Mouse (Mus musculus): ENCODE data around the gene Mcfd2.

The Mcfd2 gene

GRCm38 (mm10) chr17:87236725-87237650 is 28.7 kb downstream of the Mcfd2 start:
- DNase-seq (ENCODE audit: low read depth): peak; percentile 2

- no peak for DNase-seq (ENCODE audit: low read depth)
Measured at GRCm38 (mm10) chr17:87235019-87235418, 30.7 kb downstream of the Mcfd2 start.

- peak; percentile 23 for DNase-seq (ENCODE audit: low read depth)
Measured at GRCm38 (mm10) chr17:87227878-87228277, 37.9 kb downstream of the Mcfd2 start.

GRCm38 (mm10) chr17:87226079-87226640 is 39.6 kb downstream of the Mcfd2 start:
- peak; percentile 8 for DNase-seq (ENCODE audit: low read depth)

- DNase-seq (ENCODE audit: low read depth): no peak
Measured at GRCm38 (mm10) chr17:87225384-87225783, 40.4 kb downstream of the Mcfd2 start.

- no peak for DNase-seq (ENCODE audit: low read depth)
Measured at GRCm38 (mm10) chr17:87224461-87224860, 41.3 kb downstream of the Mcfd2 start.

GRCm38 (mm10) chr17:87219456-87219855 is 46.3 kb downstream of the Mcfd2 start:
- no peak for DNase-seq (ENCODE audit: low read depth)

- DNase-seq (ENCODE audit: low read depth): no peak
Measured at GRCm38 (mm10) chr17:87214523-87214922, 51.2 kb downstream of the Mcfd2 start.

- no peak for DNase-seq (ENCODE audit: low read depth)
Measured at GRCm38 (mm10) chr17:87210525-87210924, 55.2 kb downstream of the Mcfd2 start.

GRCm38 (mm10) chr17:87206885-87207284 is 58.9 kb downstream of the Mcfd2 start:
- peak; percentile 63 for DNase-seq (ENCODE audit: low read depth)

All from 416B (cell line).